Mouse (Mus musculus) forebrain, embryonic 11.5 days (tissue): ENCODE data around the gene Pou2f3. TPM values are rescaled to one million over a fixed set of nuclear protein-coding genes. Genes with fewer than 3 reads are reported as not detected.
A peak's percentile ranks its signal among the peaks of the same experiment; 100 is the strongest.

Experiments used
- ATAC-seq: fragments of 200-750 bp; cut with Nextera tagmentation; replicated peaks from 2 replicates; pipeline ENCODE4 v1.8.0; 2017; ENCODE audit warnings: moderate TSS enrichment; ENCODE audit not compliant: low FRiP score
- DNase-seq: peaks from one replicate; pipeline ENCODE4 v3.0.0-alpha.2; 2017; ENCODE audit warnings: low spot score
- H3K27ac ChIP-seq: fragments of 300-500 bp; sonication (generic); 2 replicates; pipeline ENCODE4 v1.5.1; 2014; ENCODE audit warnings: low read depth, low read length
- H3K27me3 ChIP-seq: fragments of 300-500 bp; sonication (generic); 2 replicates; pipeline ENCODE4 v1.6.1; 2014; ENCODE audit warnings: mild to moderate bottlenecking, low read length, mixed read lengths; ENCODE audit not compliant: control insufficient read depth, insufficient read depth
- H3K36me3 ChIP-seq: fragments of 300-500 bp; sonication (generic); 2 replicates; pipeline ENCODE4 v1.6.1; 2014; ENCODE audit warnings: mild to moderate bottlenecking, low read length, moderate library complexity, mixed read lengths; ENCODE audit not compliant: control insufficient read depth, insufficient read depth
- H3K4me1 ChIP-seq: fragments of 300-500 bp; sonication (generic); replicated peaks from 2 replicates; pipeline ENCODE4 v1.6.1; 2014; ENCODE audit warnings: low read length, mixed read lengths; ENCODE audit not compliant: control insufficient read depth, insufficient read depth
- H3K4me2 ChIP-seq: fragments of 300-500 bp; sonication (generic); 2 replicates; pipeline ENCODE4 v1.6.1; 2014; ENCODE audit warnings: low read depth, mild to moderate bottlenecking, low read length, moderate library complexity, mixed read lengths; ENCODE audit not compliant: severe bottlenecking
- H3K4me3 ChIP-seq: fragments of 300-500 bp; sonication (generic); 2 replicates; pipeline ENCODE4 v1.5.1; 2014; ENCODE audit warnings: low read depth, low read length
- H3K9ac ChIP-seq: fragments of 300-500 bp; sonication (generic); 2 replicates; pipeline ENCODE4 v1.6.1; 2014; ENCODE audit warnings: low read length
- H3K9me3 ChIP-seq: fragments of 300-500 bp; sonication (generic); 2 replicates; pipeline ENCODE4 v1.6.1; 2016; ENCODE audit warnings: low read length, mixed read lengths; ENCODE audit not compliant: control insufficient read depth
- WGBS: fragments of 180-500 bp; shearing (Covaris S2); extraction: QIAGEN DNeasy Blood & Tissue Kit; methylation state at CpG from one replicate; pipeline ENCODE4 v1.1.7; 2014; 5-methylcytosine and 5-hydroxymethylcytosine counted together
- polyA plus RNA-seq: library from polyadenylated mRNA; unstranded; fragments of >200 nt; fragmentation: Nextera tagmentation; extraction: Ambion mirVana; gene quantifications from 2 replicates; pipeline ENCODE4 v1.2.1, GENCODE M21; 2014

Gene Pou2f3
- polyA plus RNA-seq, 1 experiment from 2014 or later, result not detected

DNA sequence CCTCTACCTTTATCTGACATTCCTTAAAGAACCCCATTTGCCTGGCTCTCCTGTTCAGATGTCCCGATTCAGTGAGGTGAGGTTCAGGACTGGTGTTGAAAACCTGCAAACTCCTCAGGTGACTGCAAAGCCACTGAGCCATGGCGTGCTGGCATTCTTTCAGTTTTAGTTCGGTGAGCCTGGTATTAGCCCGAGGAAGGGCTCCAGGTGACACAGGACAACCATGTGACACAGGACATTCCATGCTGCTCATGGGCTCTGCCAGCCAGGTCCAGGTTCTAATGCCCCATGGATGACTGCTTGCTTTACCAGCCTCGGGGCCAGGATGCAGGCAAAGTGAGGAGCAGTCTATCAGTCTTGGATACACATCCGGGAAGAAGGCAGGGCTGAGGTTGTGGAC lies 25.2 kb upstream of the Pou2f3 start:
- H3K4me1 ChIP-seq, result peaks cover 10% of the 10 kb centered on the region; the same call in 1 of the 2 replicates
- peaks cover 2% of the 10 kb centered on the region; the same call in 1 of the 2 replicates for H3K27me3 ChIP-seq
- WGBS, result 83% methylated on average over 6 of the region's 6 CpGs
- ATAC-seq (no peak), DNase-seq (no peak)
- H3K4me2 ChIP-seq, result no peak overlapping the region
- H3K36me3 ChIP-seq, result no peaks in the 10 kb centered on the region
- no peaks in the 10 kb centered on the region for H3K9me3 ChIP-seq
- no peak overlapping the region for H3K4me3 ChIP-seq
- no peak overlapping the region for H3K9ac ChIP-seq
- H3K27ac ChIP-seq, result no peak overlapping the region

GRCm38 (mm10) chr9:43234496-43234895 lies 24.3 kb upstream of the Pou2f3 start:
- ATAC-seq, result no peak
- DNase-seq, result no peak
- Histone ChIP-seq H3K9ac (no peak overlapping the region), H3K4me3 (no peak overlapping the region), H3K4me2 (no peak overlapping the region), H3K9me3 (no peaks in the 10 kb centered on the region), H3K4me1 (peaks cover 7% of the 10 kb centered on the region; the same call in 1 of the 2 replicates), H3K27ac (no peak overlapping the region), H3K27me3 (peaks cover 2% of the 10 kb centered on the region; the same call in 1 of the 2 replicates), H3K36me3 (no peaks in the 10 kb centered on the region)
- WGBS, result 89% methylated on average over 5 of the region's 5 CpGs

- Histone ChIP-seq H3K4me3 (no peak overlapping the region), H3K27me3 (peaks cover under 1% of the 10 kb centered on the region; the same call in 1 of the 2 replicates), H3K9me3 (no peaks in the 10 kb centered on the region), H3K4me1 (peaks cover 5% of the 10 kb centered on the region; the same call in 1 of the 2 replicates), H3K36me3 (no peaks in the 10 kb centered on the region), H3K27ac (no peak overlapping the region), H3K9ac (no peak overlapping the region), H3K4me2 (no peak overlapping the region)
- ATAC-seq (no peak), DNase-seq (no peak)
- 97% methylated on average over 1 of the region's 1 CpGs for WGBS
Observed at GRCm38 (mm10) chr9:43233515-43233914, 23.3 kb upstream of the Pou2f3 start.

DNA sequence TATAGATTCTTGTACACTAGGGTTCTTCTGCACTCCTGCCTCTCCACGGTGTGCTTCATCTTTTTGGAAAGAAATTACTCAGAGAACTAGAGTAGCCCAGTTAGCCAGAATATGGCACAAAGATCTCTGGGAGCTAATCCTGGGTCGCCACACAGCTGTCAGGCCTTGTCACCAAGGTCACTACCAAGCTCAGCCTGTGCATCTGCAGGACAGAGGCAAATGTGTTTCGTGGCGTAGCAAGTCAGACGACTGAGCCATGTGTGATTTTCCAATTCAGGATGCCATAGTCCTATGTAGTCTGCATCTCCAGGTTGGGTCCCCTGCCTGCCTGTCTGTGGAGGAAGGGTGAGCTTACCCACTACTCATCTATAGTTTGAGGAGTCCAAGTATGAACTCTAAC lies 22.9 kb upstream of the Pou2f3 start:
- 70% methylated on average over 5 of the region's 5 CpGs for WGBS
- Histone ChIP-seq H3K36me3 (no peaks in the 10 kb centered on the region), H3K27me3 (no peaks in the 10 kb centered on the region), H3K4me2 (no peak overlapping the region), H3K4me1 (peaks cover 3% of the 10 kb centered on the region; the same call in 1 of the 2 replicates), H3K9ac (no peak overlapping the region), H3K4me3 (no peak overlapping the region), H3K9me3 (no peaks in the 10 kb centered on the region), H3K27ac (no peak overlapping the region)
- DNase-seq (no peak), ATAC-seq (no peak)

DNA sequence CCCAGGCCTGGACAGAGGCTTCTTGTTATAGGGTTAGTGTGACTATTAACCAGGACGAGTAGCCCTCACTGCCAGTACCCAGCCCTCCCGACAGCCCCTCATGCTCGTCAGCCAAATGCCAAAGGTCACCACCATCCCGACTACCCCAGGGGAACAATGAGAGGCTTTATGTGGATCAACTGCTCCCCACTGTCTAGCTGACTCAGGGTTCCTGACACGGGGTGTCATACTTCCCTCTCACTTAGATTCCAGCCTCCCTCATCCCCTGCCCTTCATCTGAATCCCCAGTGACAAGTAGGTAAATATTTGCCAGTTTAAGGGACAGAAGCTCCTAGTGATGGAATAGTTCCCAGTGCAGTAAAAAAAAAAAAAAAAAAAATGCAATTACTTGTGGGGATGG lies 22.1 kb upstream of the Pou2f3 start:
- no peak overlapping the region for H3K9ac ChIP-seq
- no peak for ATAC-seq
- H3K27me3 ChIP-seq, result no peaks in the 10 kb centered on the region
- no peaks in the 10 kb centered on the region for H3K36me3 ChIP-seq
- no peak for DNase-seq
- no peak overlapping the region for H3K4me2 ChIP-seq
- H3K9me3 ChIP-seq, result no peaks in the 10 kb centered on the region
- peaks cover 3% of the 10 kb centered on the region; the same call in 1 of the 2 replicates for H3K4me1 ChIP-seq
- H3K27ac ChIP-seq, result no peak overlapping the region
- WGBS, result 10% methylated on average over 5 of the region's 5 CpGs
- H3K4me3 ChIP-seq, result no peak overlapping the region

DNA sequence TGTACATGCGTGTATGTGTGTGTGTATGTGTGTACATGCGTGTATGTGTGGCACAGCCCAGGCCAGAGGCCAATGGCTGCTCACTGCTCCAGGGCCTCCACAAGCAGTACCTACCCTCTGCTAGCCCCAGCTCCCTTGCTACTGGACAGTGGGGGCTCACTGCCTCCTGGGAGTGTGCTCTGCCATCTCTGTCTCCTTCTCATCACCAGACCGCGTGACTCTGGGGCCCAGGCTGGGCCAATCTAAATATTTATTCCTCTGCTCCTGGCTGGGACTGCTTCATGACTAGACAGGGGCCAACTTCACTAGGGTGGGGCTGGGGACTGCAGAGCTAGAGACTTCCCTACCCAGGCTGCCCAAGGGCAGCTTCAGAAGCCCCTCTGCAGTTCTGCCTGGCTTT lies 21.6 kb upstream of the Pou2f3 start:
- Histone ChIP-seq H3K9ac (no peak overlapping the region), H3K4me3 (no peak overlapping the region), H3K9me3 (no peaks in the 10 kb centered on the region), H3K36me3 (no peaks in the 10 kb centered on the region), H3K27me3 (no peaks in the 10 kb centered on the region), H3K4me1 (peaks cover 3% of the 10 kb centered on the region; the same call in 1 of the 2 replicates), H3K4me2 (no peak overlapping the region), H3K27ac (peak overlapping the region; percentile 21; the same call in 1 of the 2 replicates)
- WGBS, result 74% methylated on average over 4 of the region's 4 CpGs
- ATAC-seq, result no peak
- no peak for DNase-seq

- 66% methylated on average over 4 of the region's 4 CpGs for WGBS
- Histone ChIP-seq H3K27me3 (no peaks in the 10 kb centered on the region), H3K9ac (no peak overlapping the region), H3K4me3 (no peak overlapping the region), H3K4me1 (peaks cover 3% of the 10 kb centered on the region; the same call in 1 of the 2 replicates), H3K27ac (peak overlapping the region; percentile 21; the same call in 1 of the 2 replicates), H3K36me3 (no peaks in the 10 kb centered on the region), H3K4me2 (no peak overlapping the region), H3K9me3 (no peaks in the 10 kb centered on the region)
- DNase-seq (no peak), ATAC-seq (no peak)
Observed at GRCm38 (mm10) chr9:43230886-43231285, 20.7 kb upstream of the Pou2f3 start.

- H3K36me3 ChIP-seq, result no peaks in the 10 kb centered on the region
- ATAC-seq (no peak), DNase-seq (no peak)
- H3K4me1 ChIP-seq, result peaks cover 6% of the 10 kb centered on the region; the same call in 1 of the 2 replicates
- H3K27ac ChIP-seq, result no peak overlapping the region
- WGBS, result 90% methylated on average over 7 of the region's 7 CpGs
- H3K4me3 ChIP-seq, result no peak overlapping the region
- H3K9me3 ChIP-seq, result no peaks in the 10 kb centered on the region
- no peak overlapping the region for H3K4me2 ChIP-seq
- H3K9ac ChIP-seq, result no peak overlapping the region
- H3K27me3 ChIP-seq, result no peaks in the 10 kb centered on the region
Observed at GRCm38 (mm10) chr9:43229962-43230361, 19.8 kb upstream of the Pou2f3 start.

DNA sequence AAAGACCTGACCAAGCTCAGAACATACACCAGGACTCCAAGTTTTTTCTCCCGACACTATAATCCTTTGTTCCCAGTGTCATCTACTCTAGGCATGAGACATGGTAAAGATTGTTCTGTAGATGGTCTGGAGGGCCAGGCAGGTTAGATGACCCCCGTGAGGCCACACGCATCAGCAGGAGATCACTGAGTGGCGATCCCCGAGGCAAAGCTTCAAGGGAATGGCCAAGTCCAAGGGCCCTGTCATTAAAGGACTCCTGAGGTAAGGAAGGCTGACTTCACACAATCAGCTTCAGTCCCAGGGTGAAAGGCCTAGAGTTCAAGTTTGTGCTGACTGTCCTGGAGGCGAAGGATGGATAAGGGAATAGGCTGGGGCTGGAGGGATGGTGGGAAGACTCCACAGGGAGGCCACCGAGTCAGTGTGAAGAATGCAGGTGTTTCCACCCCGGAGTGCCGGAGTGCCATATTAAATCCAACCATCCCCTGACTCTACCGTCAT lies 19.3 kb upstream of the Pou2f3 start:
- 90% methylated on average over 10 of the region's 10 CpGs for WGBS
- ATAC-seq (no peak), DNase-seq (no peak)
- H3K4me1 ChIP-seq, result peaks cover 6% of the 10 kb centered on the region; the same call in 1 of the 2 replicates
- no peaks in the 10 kb centered on the region for H3K9me3 ChIP-seq
- no peak overlapping the region for H3K4me2 ChIP-seq
- no peak overlapping the region for H3K4me3 ChIP-seq
- no peaks in the 10 kb centered on the region for H3K36me3 ChIP-seq
- H3K27ac ChIP-seq, result no peak overlapping the region
- no peak overlapping the region for H3K9ac ChIP-seq
- no peaks in the 10 kb centered on the region for H3K27me3 ChIP-seq
